Mouse (Mus musculus): ENCODE results near the gene Mmgt2. TPM values are rescaled to one million over a fixed set of nuclear protein-coding genes. Genes with fewer than 3 reads are reported as not detected.

Mmgt2 gene
- polyA plus RNA-seq, 1 experiment from 2014 or later, result 59.9 TPM

GRCm38 (mm10) chr11:62678778-62679354, 30.4 kb downstream of the Mmgt2 start:
- no peaks in the 10 kb centered on the region for H3K9me3 ChIP-seq
- WGBS, result 79% methylated on average over 7 of the region's 7 CpGs

GRCm38 (mm10) chr11:62679954-62680353, 31.5 kb downstream of the Mmgt2 start:
- ATAC-seq (ENCODE audit: insufficient number of reproducible peaks, insufficient read depth, low FRiP score, low TSS enrichment, low read depth), result no peak
- 86% methylated on average over 4 of the region's 4 CpGs for WGBS
- H3K27ac ChIP-seq, result no peak overlapping the region

More at GRCm38 (mm10) chr11:62678778-62679354, 30.4 kb downstream of the Mmgt2 start:
- Histone ChIP-seq H3K4me2 (no peak overlapping the region), H3K27ac (no peak overlapping the region), H3K36me3 (no peaks in the 10 kb centered on the region), H3K9ac (replicated peaks) (no peak overlapping the region), H3K4me3 (replicated peaks) (no peak overlapping the region), H3K27me3 (no peaks in the 10 kb centered on the region), H3K4me1 (replicated peaks) (peaks cover 9% of the 10 kb centered on the region; the same call in 1 of the 2 replicates)
- no peak for ATAC-seq (ENCODE audit: insufficient number of reproducible peaks, insufficient read depth, low FRiP score, low TSS enrichment, low read depth)

GRCm38 (mm10) chr11:62691592-62691991, 43.1 kb downstream of the Mmgt2 start:
- H3K27ac ChIP-seq, result no peak overlapping the region
- peaks cover 5% of the 10 kb centered on the region; the same call in 1 of the 2 replicates for H3K9me3 ChIP-seq
- no peak for ATAC-seq (ENCODE audit: insufficient number of reproducible peaks, insufficient read depth, low FRiP score, low TSS enrichment, low read depth)
- no peak overlapping the region for H3K4me2 ChIP-seq
- H3K4me1 ChIP-seq (replicated peaks), result no peaks in the 10 kb centered on the region
- H3K9ac ChIP-seq (replicated peaks), result no peak overlapping the region
- WGBS, result 89% methylated on average over 3 of the region's 3 CpGs
- H3K36me3 ChIP-seq, result no peaks in the 10 kb centered on the region
- H3K4me3 ChIP-seq (replicated peaks), result no peak overlapping the region
- no peaks in the 10 kb centered on the region for H3K27me3 ChIP-seq

More at GRCm38 (mm10) chr11:62679954-62680353, 31.5 kb downstream of the Mmgt2 start:
- Histone ChIP-seq H3K36me3 (no peaks in the 10 kb centered on the region), H3K9ac (replicated peaks) (no peak overlapping the region), H3K4me2 (no peak overlapping the region), H3K4me3 (replicated peaks) (no peak overlapping the region), H3K4me1 (replicated peaks) (peaks cover 7% of the 10 kb centered on the region; the same call in 1 of the 2 replicates), H3K9me3 (no peaks in the 10 kb centered on the region), H3K27me3 (no peaks in the 10 kb centered on the region)

- H3K27me3 ChIP-seq, result no peaks in the 10 kb centered on the region
- WGBS, result 25% methylated on average over 11 of the region's 11 CpGs
- no peak overlapping the region for H3K4me3 ChIP-seq (replicated peaks)
- H3K4me2 ChIP-seq, result no peak overlapping the region
- H3K27ac ChIP-seq, result no peak overlapping the region
- H3K9me3 ChIP-seq, result peaks cover 5% of the 10 kb centered on the region; the same call in 1 of the 2 replicates
- peak; percentile 59; the same call in 1 of the 2 replicates for ATAC-seq (ENCODE audit: insufficient number of reproducible peaks, insufficient read depth, low FRiP score, low TSS enrichment, low read depth)
- no peak overlapping the region for H3K9ac ChIP-seq (replicated peaks)
- no peaks in the 10 kb centered on the region for H3K4me1 ChIP-seq (replicated peaks)
- no peaks in the 10 kb centered on the region for H3K36me3 ChIP-seq
Observed at GRCm38 (mm10) chr11:62693299-62694184, 45.1 kb downstream of the Mmgt2 start.

GRCm38 (mm10) chr11:62695126-62695525, 46.7 kb downstream of the Mmgt2 start:
- no peaks in the 10 kb centered on the region for H3K27me3 ChIP-seq
- H3K9ac ChIP-seq (replicated peaks), result no peak overlapping the region
- H3K4me2 ChIP-seq, result no peak overlapping the region
- 93% methylated on average over 8 of the region's 8 CpGs for WGBS
- H3K9me3 ChIP-seq, result peaks cover 5% of the 10 kb centered on the region; the same call in 1 of the 2 replicates
- no peaks in the 10 kb centered on the region for H3K36me3 ChIP-seq
- H3K4me3 ChIP-seq (replicated peaks), result no peak overlapping the region
- no peak for ATAC-seq (ENCODE audit: insufficient number of reproducible peaks, insufficient read depth, low FRiP score, low TSS enrichment, low read depth)
- no peak overlapping the region for H3K27ac ChIP-seq
- no peaks in the 10 kb centered on the region for H3K4me1 ChIP-seq (replicated peaks)

GRCm38 (mm10) chr11:62699749-62700148, 51.3 kb downstream of the Mmgt2 start:
- no peak overlapping the region for H3K4me3 ChIP-seq (replicated peaks)
- no peak overlapping the region for H3K9ac ChIP-seq (replicated peaks)
- no peaks in the 10 kb centered on the region for H3K36me3 ChIP-seq
- no peaks in the 10 kb centered on the region for H3K27me3 ChIP-seq
- H3K27ac ChIP-seq, result no peak overlapping the region
- H3K4me1 ChIP-seq (replicated peaks), result no peaks in the 10 kb centered on the region
- H3K4me2 ChIP-seq, result no peak overlapping the region
- ATAC-seq (ENCODE audit: insufficient number of reproducible peaks, insufficient read depth, low FRiP score, low TSS enrichment, low read depth), result no peak
- H3K9me3 ChIP-seq, result peaks cover 5% of the 10 kb centered on the region; the same call in 1 of the 2 replicates
- 58% methylated on average over 4 of the region's 4 CpGs for WGBS

GRCm38 (mm10) chr11:62701218-62701617, 52.8 kb downstream of the Mmgt2 start:
- Histone ChIP-seq H3K27ac (no peak overlapping the region), H3K9me3 (no peaks in the 10 kb centered on the region), H3K4me2 (no peak overlapping the region), H3K9ac (replicated peaks) (no peak overlapping the region), H3K36me3 (no peaks in the 10 kb centered on the region), H3K4me1 (replicated peaks) (no peaks in the 10 kb centered on the region), H3K27me3 (no peaks in the 10 kb centered on the region), H3K4me3 (replicated peaks) (no peak overlapping the region)
- ATAC-seq (ENCODE audit: insufficient number of reproducible peaks, insufficient read depth, low FRiP score, low TSS enrichment, low read depth), result no peak
- WGBS, result 88% methylated on average over 1 of the region's 1 CpGs

- Histone ChIP-seq H3K4me2 (no peak overlapping the region), H3K9me3 (no peaks in the 10 kb centered on the region), H3K27ac (no peak overlapping the region), H3K9ac (replicated peaks) (no peak overlapping the region), H3K36me3 (peaks cover 14% of the 10 kb centered on the region), H3K27me3 (no peaks in the 10 kb centered on the region), H3K4me3 (replicated peaks) (no peak overlapping the region), H3K4me1 (replicated peaks) (no peaks in the 10 kb centered on the region)
- WGBS, result 89% methylated on average over 2 of the region's 2 CpGs
- ATAC-seq (ENCODE audit: insufficient number of reproducible peaks, insufficient read depth, low FRiP score, low TSS enrichment, low read depth), result no peak
Observed at GRCm38 (mm10) chr11:62706141-62706540, 57.7 kb downstream of the Mmgt2 start.

- Histone ChIP-seq H3K27ac (peak overlapping the region; percentile 59), H3K9ac (replicated peaks) (no peak overlapping the region), H3K36me3 (peaks cover 32% of the 10 kb centered on the region), H3K4me2 (no peak overlapping the region), H3K9me3 (no peaks in the 10 kb centered on the region), H3K27me3 (no peaks in the 10 kb centered on the region), H3K4me1 (replicated peaks) (no peaks in the 10 kb centered on the region), H3K4me3 (replicated peaks) (no peak overlapping the region)
- 72% methylated on average over 7 of the region's 7 CpGs for WGBS
- ATAC-seq (ENCODE audit: insufficient number of reproducible peaks, insufficient read depth, low FRiP score, low TSS enrichment, low read depth), result no peak
Observed at GRCm38 (mm10) chr11:62708252-62708651, 59.8 kb downstream of the Mmgt2 start.

- peaks cover 54% of the 10 kb centered on the region for H3K36me3 ChIP-seq
- 93% methylated on average over 5 of the region's 5 CpGs for WGBS
Observed at GRCm38 (mm10) chr11:62710657-62711056, 62.2 kb downstream of the Mmgt2 start.

More at GRCm38 (mm10) chr11:62710657-62711056, 62.2 kb downstream of the Mmgt2 start:
- H3K9me3 ChIP-seq, result no peaks in the 10 kb centered on the region
- no peak overlapping the region for H3K9ac ChIP-seq (replicated peaks)
- no peak for ATAC-seq (ENCODE audit: insufficient number of reproducible peaks, insufficient read depth, low FRiP score, low TSS enrichment, low read depth)
- H3K4me2 ChIP-seq, result no peak overlapping the region
- H3K27me3 ChIP-seq, result no peaks in the 10 kb centered on the region
- no peaks in the 10 kb centered on the region for H3K4me1 ChIP-seq (replicated peaks)
- no peak overlapping the region for H3K4me3 ChIP-seq (replicated peaks)
- H3K27ac ChIP-seq, result no peak overlapping the region

All from limb, embryonic 12.5 days (tissue).